Comparison of ENCODE assay signal across 7 mouse cellular contexts in the genomic region with DNA sequence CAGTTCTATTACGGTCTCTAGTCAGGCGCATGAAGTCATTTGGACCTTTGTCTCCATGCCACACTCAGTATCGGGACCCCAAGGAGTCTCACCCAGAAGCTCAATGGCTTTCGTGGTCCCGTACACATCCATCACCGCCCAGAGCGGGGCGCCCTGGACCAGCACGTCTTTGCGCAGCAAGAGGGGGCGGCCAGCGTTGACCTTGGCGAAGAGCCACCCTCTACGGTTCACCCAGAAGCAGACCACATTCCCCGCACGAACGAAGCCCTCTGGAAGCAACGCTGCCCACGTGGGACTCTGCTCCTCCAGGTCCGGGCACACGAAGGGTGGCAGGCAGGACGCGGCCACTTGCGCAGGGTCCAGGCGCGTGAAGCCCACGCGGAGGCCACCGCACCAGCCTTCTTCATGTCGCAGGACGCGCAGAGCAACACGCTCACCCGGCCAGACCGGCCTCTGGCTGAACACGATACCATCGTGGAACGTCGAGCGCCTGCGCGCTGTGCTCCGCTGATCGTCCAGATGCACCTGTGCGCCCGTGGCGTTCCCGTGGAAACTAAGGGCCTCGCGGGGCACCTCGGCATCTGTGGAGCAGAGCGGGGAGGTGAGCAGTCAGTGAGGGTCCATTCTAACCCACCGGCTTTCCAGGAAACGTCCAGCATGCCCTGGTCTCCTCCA. TPM values are rescaled to one million over a fixed set of nuclear protein-coding genes. Genes with fewer than 3 reads are reported as not detected.
DNase-seq lines count a peak whose midpoint lies in the region; ATAC-seq lines count a peak whose summit lies in the region.

No protein-coding gene starts in this region.

- DNase-seq in kidney, postnatal 4 days: peak; percentile 35 to 60
- DNase-seq in kidney, adult 9 months: no peak
- no peak for DNase-seq in embryonic facial prominence, embryonic 14.5 days (ENCODE audit: low spot score)
- DNase-seq in layer of hippocampus, postnatal 14 days (ENCODE audit: low spot score in 2 of 2): no peak
- DNase-seq in cerebellum, adult 11-12 months: no peak

- WGBS in embryonic facial prominence, embryonic 14.5 days: 41% methylated on average over 40 of the region's 54 CpGs
- WGBS in hindbrain, embryonic 15.5 days: 39% methylated on average over 54 of the region's 54 CpGs
- WGBS in neural tube, embryonic 12.5 days: 46% methylated on average over 54 of the region's 54 CpGs

- H3K4me2 ChIP-seq in embryonic facial prominence, embryonic 14.5 days (ENCODE audit: low read depth, low read length): peak overlapping the region; percentile 42
- peak overlapping the region; percentile 50 for H3K4me2 ChIP-seq in hindbrain, embryonic 15.5 days
- peak overlapping the region; percentile 38 for H3K4me2 ChIP-seq in neural tube, embryonic 12.5 days (replicated peaks)

- peaks cover 5% of the 10 kb centered on the region; the same call in 1 of the 2 replicates for H3K27me3 ChIP-seq in embryonic facial prominence, embryonic 14.5 days (replicated peaks; ENCODE audit: control insufficient read depth, insufficient read depth, low read length)
- H3K27me3 ChIP-seq in hindbrain, embryonic 15.5 days: no peaks in the 10 kb centered on the region
- peaks cover 9% of the 10 kb centered on the region for H3K27me3 ChIP-seq in neural tube, embryonic 12.5 days (replicated peaks)

- H3K9ac ChIP-seq in embryonic facial prominence, embryonic 14.5 days (ENCODE audit: low read depth, low read length): no peak overlapping the region
- H3K9ac ChIP-seq in hindbrain, embryonic 15.5 days: no peak overlapping the region
- no peak overlapping the region for H3K9ac ChIP-seq in neural tube, embryonic 12.5 days

- no peak for ATAC-seq in embryonic facial prominence, embryonic 14.5 days (ENCODE audit: low read depth)
- peak; percentile 49; the same call in 1 of the 2 replicates for ATAC-seq in hindbrain, embryonic 15.5 days (ENCODE audit: low FRiP score, low read depth)
- ATAC-seq in neural tube, embryonic 12.5 days (ENCODE audit: low FRiP score, low read depth): no peak

- no peak overlapping the region for H3K27ac ChIP-seq in embryonic facial prominence, embryonic 14.5 days (replicated peaks; ENCODE audit: low read depth, low read length)
- H3K27ac ChIP-seq in hindbrain, embryonic 15.5 days (replicated peaks): no peak overlapping the region
- no peak overlapping the region for H3K27ac ChIP-seq in neural tube, embryonic 12.5 days

- no peaks in the 10 kb centered on the region for H3K36me3 ChIP-seq in embryonic facial prominence, embryonic 14.5 days (ENCODE audit: control insufficient read depth, insufficient read depth, low read length)
- no peaks in the 10 kb centered on the region for H3K36me3 ChIP-seq in hindbrain, embryonic 15.5 days
- H3K36me3 ChIP-seq in neural tube, embryonic 12.5 days: no peaks in the 10 kb centered on the region

- H3K4me1 ChIP-seq in embryonic facial prominence, embryonic 14.5 days (ENCODE audit: control insufficient read depth, insufficient read depth, low read length): no peaks in the 10 kb centered on the region
- H3K4me1 ChIP-seq in hindbrain, embryonic 15.5 days (replicated peaks): no peaks in the 10 kb centered on the region
- 0 out of 2 replicates have a peak, but pooled peaks cover 9% of the 10 kb centered on the region for H3K4me1 ChIP-seq in neural tube, embryonic 12.5 days

- peak overlapping the region; percentile 17 for H3K4me3 ChIP-seq in embryonic facial prominence, embryonic 14.5 days (ENCODE audit: low read depth, low read length)
- H3K4me3 ChIP-seq in hindbrain, embryonic 15.5 days: peak overlapping the region; percentile 28
- 0 out of 2 replicates have a peak overlapping the region, but pooled peaks have one; percentile 5 for H3K4me3 ChIP-seq in neural tube, embryonic 12.5 days

- H3K9me3 ChIP-seq in embryonic facial prominence, embryonic 14.5 days (ENCODE audit: control insufficient read depth, low read length): no peaks in the 10 kb centered on the region
- H3K9me3 ChIP-seq in hindbrain, embryonic 15.5 days: no peaks in the 10 kb centered on the region
- no peaks in the 10 kb centered on the region for H3K9me3 ChIP-seq in neural tube, embryonic 12.5 days

RNA-seq across cellular contexts. Expression of a gene that starts 5.2 kb away (rescaled TPM):
- polyA plus RNA-seq in embryonic facial prominence, embryonic 14.5 days (2014; fragmentation: Nextera tagmentation; extraction: Ambion mirVana): 1.8 and 2.1 TPM in 2 replicates
- 1.6 TPM in 2 replicates for polyA plus RNA-seq in hindbrain, embryonic 15.5 days (2015; fragmentation: Nextera tagmentation; extraction: Ambion mirVana)
- 0.51 and 1.2 TPM in 2 replicates for polyA plus RNA-seq in neural tube, embryonic 12.5 days (2016; fragmentation: Nextera tagmentation; extraction: Ambion mirVana)
- under 1 TPM; 0.55 to 0.67 TPM for total RNA-seq in layer of hippocampus, postnatal 14 days (2021)

RNA-seq across cellular contexts. Expression of a gene that starts 24.7 kb away (rescaled TPM):
- polyA plus RNA-seq in embryonic facial prominence, embryonic 14.5 days (2014; fragmentation: Nextera tagmentation; extraction: Ambion mirVana): 71.2 and 74.1 TPM in 2 replicates
- 44.7 and 52.1 TPM in 2 replicates for polyA plus RNA-seq in hindbrain, embryonic 15.5 days (2015; fragmentation: Nextera tagmentation; extraction: Ambion mirVana)
- polyA plus RNA-seq in neural tube, embryonic 12.5 days (2016; fragmentation: Nextera tagmentation; extraction: Ambion mirVana): 53.1 and 54.8 TPM in 2 replicates
- 10 to 100 TPM; 38.3 to 44.3 TPM for total RNA-seq in layer of hippocampus, postnatal 14 days (2021)

RNA-seq across cellular contexts. Expression of a gene that starts 38.3 kb away (rescaled TPM):
- polyA plus RNA-seq in embryonic facial prominence, embryonic 14.5 days (2014; fragmentation: Nextera tagmentation; extraction: Ambion mirVana): 12.7 and 13.7 TPM in 2 replicates
- polyA plus RNA-seq in hindbrain, embryonic 15.5 days (2015; fragmentation: Nextera tagmentation; extraction: Ambion mirVana): 6.6 and 6.7 TPM in 2 replicates
- 4.1 and 5.2 TPM in 2 replicates for polyA plus RNA-seq in neural tube, embryonic 12.5 days (2016; fragmentation: Nextera tagmentation; extraction: Ambion mirVana)
- 10 to 100 TPM; 17.2 to 19.9 TPM for total RNA-seq in layer of hippocampus, postnatal 14 days (2021)

Comparison
In these comparisons a context has a peak if more than half of its experiments do, and no peak if none do; other contexts are left out.
1. DNase-seq: peak in kidney, postnatal 4 days (2 of 2); none in kidney, adult 9 months (single experiment), embryonic facial prominence, embryonic 14.5 days (single experiment), layer of hippocampus, postnatal 14 days (0 of 2) and cerebellum, adult 11-12 months (single experiment).
2. Peak in every context shown above with its lines, with median percentiles within 50 percentile points of each other: H3K4me2 ChIP-seq and H3K4me3 ChIP-seq.